Mouse (Mus musculus): Measurements from ENCODE around the gene Hist1h2bh. TPM values are rescaled to one million over a fixed set of nuclear protein-coding genes. Genes with fewer than 3 reads are reported as not detected.

The Hist1h2bh gene
- total RNA-seq, 4 experiments from 2014 or later, result 0.91 to 1.3 (median 1.1) TPM

DNA sequence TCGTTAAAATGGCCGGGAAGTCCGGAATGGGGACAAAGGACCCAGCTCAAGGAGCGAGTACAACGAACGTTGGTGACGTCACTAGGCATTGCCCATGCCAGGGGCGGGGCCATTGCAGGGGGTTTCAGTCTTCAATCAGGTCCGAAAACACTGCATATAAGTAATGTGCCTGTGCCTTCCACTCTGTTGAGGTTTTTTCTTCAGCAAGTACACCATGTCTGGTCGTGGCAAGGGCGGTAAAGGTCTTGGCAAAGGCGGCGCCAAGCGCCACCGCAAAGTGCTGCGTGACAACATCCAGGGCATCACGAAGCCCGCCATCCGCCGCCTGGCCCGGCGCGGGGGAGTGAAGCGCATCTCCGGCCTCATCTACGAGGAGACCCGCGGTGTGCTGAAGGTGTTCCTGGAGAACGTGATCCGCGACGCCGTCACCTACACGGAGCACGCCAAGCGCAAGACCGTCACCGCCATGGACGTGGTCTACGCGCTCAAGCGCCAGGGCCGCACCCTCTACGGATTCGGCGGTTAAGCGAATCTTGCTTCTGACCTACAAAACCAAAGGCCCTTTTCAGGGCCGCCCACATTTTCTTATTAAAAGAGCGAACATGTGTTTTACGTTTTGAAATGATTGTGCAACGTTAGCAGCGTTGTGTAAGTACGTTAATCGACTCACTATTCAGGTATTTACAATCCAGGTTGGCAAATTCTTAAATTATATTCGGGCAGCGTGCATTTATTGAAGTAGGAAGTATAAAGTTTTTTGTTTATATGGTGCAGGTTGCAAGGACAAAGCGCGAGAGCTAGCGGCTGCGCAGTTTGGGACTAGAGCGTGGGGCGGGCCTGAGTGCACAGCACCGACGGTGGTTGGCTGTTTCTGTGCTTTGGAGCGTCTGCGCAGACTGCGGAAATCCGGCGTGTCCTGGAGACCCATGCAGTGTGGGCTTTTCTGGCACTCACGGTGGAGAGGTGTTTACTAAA is 12.0 kb downstream of the Hist1h2bh start, which contains the start of gene Hist1h4h:
Hist1h4h (plus strand) TSS at position 150 of the 975 bp plus-strand sequence.
- peak; percentile 99 for DNase-seq (ENCODE audit: low spot score)

DNA sequence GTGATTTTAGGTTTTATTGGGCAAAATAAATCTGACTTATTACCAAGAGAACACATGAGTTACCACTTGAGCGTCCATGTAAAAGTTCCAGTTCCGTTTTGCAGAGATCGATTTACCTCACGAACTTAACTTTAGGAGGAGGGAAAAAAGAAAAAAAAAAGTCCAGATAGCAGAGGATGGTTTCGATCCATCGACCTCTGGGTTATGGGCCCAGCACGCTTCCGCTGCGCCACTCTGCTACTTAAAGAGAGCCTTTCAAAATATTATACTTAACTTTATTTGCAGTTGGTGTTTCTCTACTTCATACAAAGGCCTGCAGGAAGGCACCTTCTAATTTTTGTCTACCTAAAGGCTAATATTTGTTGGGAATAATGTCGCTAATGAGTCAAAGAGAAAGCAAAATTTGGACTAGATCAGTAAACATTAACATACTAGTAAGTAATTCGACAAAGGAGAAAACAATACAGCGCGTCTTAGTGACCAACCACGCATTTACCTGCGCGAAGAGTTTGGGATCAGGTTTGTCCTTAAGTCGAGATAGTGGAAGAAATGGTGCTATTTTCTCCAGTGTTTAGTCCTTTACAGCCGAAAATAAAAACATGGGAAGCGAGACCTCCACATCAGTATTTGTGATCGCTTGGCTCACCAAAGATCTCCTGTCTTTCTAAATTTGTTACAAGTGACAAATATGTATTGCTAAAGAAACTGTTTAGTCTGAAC is 12.9 kb downstream of the Hist1h2bh start:
- DNase-seq (ENCODE audit: low spot score), result peak; percentile 88

DNA sequence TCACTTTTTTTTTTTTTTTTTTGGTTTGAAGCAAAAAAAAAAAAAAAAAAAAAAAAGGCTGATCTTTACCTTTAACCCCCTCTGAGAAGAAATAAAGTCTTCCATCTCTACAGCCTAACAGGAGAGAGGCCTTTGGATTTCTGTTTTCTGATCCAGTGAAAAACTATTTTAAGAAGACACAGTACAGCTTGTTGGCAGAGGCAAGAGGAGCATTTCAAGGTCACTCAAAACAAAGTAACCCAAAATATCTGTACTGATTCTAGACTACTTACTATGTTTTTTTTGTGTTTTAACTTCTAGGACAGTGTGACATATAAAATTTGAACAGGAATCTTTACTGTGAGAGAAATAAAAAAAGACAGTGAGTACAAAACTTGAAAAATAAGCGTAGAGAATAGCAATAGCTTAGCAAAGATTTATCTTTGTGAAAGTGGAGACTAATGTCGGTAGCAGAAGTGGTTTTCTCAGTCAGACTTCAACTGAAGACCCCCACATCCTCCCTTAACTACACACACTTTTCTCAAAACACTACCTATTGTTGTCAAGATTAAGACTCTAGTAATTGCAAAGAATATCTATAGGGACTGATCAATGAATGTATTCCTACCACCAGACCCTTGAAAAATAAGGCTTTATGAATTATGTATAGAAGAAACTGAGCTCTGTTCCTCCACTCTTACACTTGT is 13.6 kb downstream of the Hist1h2bh start:
- no peak for DNase-seq (ENCODE audit: low spot score)

DNA sequence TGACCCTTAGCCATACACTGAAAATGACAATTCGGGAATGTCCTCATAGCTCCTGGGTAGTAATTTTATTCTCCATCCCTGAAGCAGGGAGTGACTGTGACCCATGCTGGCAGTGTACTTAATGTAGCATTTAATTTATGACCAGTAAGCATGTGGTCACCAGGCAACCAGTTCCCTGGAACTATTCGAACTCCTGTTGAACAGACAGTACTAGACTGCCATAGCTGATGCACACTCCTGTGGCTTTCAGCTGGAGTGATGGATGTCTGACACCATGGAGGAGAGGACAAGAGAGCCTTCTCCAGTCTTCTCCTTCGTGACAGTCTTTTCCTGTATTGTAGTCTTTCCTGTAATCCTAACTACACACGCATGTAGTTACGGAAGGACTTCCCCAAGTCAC is 14.2 kb downstream of the Hist1h2bh start:
- no peak for DNase-seq (ENCODE audit: low spot score)

DNA sequence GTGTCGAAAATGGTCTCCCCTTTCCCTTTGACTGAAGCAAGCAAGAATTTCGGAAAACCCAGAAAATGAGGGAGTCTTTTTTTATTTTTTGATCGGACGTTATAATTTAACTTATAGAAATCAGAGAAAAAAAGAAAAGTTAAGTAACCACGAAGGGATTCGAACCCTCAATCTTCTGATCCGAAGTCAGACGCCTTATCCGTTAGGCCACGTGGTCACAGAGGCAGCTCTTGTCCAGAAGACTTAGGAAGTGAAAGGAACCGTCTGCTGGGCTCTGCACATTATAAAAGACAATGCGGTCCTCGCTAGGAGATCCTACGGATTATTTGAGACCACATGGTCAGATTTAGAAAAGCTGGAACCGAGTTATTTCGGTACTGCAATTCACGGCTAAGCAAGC is 16.9 kb downstream of the Hist1h2bh start:
- peak; percentile 94 for DNase-seq (ENCODE audit: low spot score)

DNA sequence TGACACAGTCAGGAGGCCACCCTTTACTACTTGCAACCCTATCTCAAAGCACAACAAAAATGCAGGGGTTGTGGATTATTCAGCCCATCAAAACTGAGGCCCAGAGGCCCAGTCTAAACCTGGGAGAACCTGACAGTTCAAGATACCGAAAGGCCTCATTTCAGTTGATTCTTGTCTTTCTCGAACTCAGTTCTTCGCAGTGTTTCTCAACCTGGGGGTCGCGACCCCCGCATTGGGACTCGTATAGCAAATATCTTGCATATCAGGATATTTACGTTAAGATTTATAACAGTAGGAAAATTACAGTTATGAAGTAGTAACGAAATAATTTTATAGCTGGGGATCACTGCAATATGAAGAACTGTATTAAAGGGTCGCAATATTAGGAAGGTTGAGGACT is 17.3 kb downstream of the Hist1h2bh start:
- DNase-seq (ENCODE audit: low spot score), result no peak

DNA sequence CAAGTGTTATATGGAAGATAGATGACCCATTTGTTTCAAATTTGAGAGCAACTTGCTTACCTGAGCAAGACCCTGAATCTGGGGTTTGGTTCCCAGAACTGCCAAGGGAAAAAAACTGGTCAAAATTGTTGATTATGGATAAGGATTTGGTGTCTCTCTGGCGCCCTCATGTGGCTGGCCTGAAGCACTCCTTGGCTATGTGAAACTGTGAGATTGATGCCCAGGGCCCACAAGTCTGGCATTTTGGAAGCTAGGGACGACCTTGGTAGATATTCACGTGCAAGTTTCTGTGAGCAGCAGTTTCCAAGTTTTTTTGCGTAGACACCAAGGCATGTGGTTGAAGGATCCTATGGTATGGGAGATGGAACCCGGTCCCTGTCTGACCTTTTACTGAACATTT is 18.5 kb downstream of the Hist1h2bh start:
- DNase-seq (ENCODE audit: low spot score), result peak; percentile 54

DNA sequence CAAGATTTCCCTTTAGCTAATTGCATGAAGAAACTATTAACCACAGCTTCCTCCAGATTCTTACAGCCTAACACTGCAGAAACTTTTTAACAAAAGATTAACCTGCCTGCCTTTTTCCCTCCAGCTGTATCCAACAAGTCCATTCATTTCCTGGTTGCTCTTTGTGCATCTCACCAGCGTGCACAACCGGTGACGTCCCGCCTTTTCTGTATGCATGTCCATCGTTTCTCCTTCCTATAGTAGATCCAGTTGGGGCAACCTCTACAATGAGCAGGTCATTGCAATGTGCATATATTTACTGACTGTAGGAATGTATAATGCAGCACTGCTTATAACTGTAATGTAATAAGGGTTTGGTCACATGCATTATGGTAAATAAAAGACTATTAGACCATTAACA is 19.2 kb downstream of the Hist1h2bh start:
- DNase-seq (ENCODE audit: low spot score), result no peak

DNA sequence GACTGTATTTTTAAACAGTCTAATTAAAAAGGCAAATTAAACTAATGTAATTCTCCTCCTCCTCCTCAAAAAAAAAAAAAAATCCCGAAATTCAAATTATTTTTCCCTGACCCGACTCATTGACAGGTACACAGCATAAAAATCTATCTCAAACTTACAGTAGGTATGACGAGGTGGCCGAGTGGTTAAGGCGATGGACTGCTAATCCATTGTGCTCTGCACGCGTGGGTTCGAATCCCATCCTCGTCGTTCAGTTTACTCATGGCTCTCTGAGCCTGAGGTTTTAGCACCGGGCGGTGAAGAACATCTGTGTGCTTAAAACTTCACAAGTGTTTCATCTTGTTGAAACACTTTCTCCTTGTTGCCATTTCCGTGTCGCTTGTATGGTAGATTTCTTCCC is 21.5 kb downstream of the Hist1h2bh start:
- DNase-seq (ENCODE audit: low spot score), result peak; percentile 84

DNA sequence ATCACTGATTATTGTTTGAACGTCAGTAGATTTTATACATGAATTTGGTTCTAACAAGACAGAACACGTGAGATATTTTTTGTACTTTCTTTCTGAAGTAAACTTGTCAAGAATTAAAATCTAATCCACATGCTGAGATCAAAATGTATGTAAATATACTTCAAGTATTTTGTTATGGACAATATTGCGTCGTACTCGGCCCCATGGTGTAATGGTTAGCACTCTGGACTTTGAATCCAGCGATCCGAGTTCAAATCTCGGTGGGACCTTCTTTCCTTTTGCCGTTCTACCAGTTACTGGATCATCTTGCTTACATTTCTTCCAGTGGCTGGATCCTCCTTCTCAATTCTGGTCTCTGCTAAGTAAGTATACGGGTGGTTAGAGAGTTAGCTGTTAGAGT is 23.8 kb downstream of the Hist1h2bh start:
- DNase-seq (ENCODE audit: low spot score), result peak; percentile 91

DNA sequence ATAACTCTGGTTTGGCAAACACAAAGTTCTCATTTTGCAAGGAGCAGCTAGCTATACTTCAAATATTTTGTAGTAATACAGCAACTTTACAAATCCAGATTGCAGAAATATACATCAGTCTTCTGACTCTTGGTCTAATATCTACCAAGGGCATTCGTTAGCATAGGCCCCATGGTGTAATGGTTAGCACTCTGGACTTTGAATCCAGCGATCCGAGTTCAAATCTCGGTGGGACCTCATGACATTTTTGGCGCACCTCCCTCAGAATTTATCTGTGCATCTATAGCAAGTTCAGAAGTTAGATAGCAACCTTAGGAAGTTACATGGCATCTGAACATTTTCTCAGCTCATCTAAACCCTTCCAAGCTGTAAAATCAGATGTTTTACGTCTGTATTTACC is 24.3 kb downstream of the Hist1h2bh start:
- peak; percentile 91 for DNase-seq (ENCODE audit: low spot score)

DNA sequence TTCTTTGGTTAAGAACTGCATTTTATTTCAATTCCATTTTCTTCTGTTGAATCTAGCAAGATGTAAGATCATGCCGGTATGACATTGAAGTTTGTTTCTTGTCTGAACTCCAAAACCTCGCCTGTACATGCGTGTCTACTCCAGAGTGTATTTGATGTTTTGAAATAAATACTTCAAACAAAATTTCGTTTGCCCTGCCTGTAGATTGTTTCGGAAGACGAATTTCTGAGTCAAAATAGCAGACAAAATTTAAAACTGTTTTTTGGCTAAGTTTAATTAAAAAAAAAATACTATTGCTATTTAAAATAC is 24.9 kb downstream of the Hist1h2bh start:
- DNase-seq (ENCODE audit: low spot score), result no peak

DNA sequence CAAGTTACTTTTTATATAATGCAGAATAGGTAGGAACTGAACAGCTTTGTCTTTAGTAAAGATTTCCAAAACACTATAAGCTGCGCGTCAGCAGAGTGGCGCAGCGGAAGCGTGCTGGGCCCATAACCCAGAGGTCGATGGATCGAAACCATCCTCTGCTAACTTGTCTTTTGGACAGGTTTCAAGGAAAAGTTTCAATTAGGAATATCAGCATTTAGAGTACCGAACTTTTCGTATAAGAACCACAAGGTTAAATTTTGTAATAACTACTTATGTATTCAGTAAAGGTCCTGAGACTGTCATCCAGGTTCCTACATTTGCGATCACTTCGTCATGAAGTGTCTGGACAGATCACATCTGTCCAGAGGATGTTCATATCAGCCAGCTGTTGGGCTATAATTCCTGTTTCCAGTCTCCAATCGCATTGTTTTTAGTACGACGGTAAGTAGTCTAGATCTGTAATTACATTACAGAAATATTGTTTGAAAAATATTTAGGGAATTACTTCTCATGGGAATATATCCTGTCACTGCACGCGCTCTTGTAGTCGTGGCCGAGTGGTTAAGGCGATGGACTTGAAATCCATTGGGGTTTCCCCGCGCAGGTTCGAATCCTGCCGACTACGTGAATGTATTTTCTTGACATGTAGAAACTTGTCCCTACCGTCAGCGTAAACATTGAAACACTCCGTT is 25.4 kb downstream of the Hist1h2bh start:
- DNase-seq (ENCODE audit: low spot score), result peak; percentile 95

DNA sequence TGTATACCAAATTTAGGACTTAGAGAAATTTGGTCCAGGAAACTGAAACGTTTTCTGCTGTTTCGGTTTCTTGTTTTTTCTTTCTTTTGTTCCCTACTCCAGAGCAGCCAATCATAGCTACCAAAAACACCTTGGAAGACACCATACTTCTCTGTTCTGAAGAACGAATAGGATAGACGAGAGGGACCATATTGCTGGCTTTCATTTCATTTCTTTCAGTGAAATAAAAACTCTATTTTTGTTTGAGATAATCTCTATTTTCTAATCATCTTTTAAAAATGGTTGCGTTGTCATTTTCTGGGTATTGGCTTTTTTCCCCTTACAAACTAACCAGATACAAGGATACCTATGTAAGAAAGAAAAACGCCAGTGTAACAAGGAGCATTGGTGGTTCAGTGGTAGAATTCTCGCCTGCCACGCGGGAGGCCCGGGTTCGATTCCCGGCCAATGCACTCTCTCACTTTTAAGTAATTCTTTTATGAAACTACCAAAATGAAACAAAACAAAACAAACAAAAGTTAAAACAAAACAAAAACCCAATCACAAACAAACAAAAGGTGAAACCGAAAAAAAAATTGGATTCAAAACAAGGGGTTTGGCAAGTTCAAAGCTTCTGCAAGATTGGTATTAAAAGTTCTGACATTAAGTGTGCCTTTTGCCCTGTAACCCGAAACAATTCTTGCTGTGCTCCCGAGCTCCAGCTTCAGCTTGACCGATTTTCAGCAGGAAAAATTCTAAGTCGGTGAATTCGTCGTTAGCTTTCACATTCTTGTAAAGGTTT is 26.2 kb downstream of the Hist1h2bh start:
- DNase-seq (ENCODE audit: low spot score), result peak; percentile 84

DNA sequence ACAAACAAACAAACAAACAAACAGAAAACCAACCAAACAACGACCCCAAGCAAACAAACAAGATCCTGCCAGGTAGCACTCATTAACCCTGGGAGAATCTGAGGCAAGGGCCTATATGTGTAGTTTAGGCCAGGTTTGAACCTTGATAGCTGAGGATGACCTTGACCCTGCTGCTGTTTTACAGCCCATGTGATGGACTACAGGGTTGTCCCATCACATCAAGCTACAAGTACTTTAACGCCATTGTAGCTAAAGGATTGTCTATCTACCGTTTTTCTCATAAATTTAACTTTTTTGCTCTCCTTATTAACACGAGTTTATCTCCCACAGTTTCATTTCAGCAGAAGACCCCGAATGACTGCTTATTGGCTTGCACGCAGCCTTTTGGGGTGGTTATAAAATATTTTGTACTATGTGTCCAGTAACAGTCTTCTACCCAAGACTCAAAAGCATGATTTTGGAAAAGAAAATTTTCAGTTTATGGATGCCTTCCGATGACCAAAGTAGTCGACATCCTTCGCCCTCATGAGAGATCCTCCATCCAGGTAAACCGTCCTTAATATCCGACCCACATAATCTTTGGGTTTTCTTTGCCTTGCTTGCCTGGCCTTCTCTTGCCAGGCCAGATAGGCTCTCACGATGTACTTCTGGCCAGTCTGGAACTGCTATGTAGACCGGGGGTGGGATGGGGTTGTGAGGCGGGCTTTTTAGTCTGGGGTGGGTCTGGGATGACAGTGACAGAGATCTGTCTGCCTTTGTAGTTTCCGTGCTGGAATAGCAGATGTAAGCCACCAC is 27.2 kb downstream of the Hist1h2bh start:
- no peak for DNase-seq (ENCODE audit: low spot score)

DNA sequence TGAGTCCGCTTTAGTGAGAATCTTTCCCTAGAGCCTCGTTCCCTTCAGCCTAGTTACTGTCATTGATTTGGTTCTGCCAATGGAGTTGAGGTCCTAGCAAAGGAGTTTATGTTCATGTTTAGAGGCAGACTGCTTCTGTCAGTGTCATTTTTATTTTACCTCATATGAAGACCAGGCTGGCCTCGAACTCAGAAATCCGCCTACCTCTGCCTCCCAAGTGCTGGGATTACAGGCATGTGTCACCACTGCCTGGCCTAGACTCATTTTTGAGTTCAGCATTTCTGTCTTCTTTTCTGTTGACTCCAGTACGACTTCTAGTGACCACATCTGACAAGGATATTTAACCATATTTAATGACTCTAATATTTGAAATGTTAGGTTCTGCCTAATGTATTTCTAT is 27.9 kb downstream of the Hist1h2bh start:
- no peak for DNase-seq (ENCODE audit: low spot score)

DNA sequence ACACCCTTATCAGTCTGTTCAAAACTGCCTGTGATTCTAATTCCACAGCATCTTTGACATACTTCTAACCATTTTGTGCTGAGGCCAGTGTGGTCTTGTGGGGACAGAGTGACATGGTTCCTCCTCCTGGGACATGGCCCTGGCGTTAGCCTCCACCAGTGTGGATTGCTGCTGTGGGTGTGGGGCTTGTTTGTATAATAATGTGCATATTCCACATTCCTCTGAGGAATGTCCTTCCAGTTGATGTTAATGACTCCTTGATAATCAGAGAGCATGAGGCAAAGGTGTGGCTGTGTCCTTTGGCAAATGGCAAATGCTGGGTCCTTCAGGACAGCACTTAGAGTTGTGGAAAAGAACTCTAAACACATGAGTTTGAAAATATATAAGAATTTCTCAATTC is 29.7 kb downstream of the Hist1h2bh start:
- no peak for DNase-seq (ENCODE audit: low spot score)

DNA sequence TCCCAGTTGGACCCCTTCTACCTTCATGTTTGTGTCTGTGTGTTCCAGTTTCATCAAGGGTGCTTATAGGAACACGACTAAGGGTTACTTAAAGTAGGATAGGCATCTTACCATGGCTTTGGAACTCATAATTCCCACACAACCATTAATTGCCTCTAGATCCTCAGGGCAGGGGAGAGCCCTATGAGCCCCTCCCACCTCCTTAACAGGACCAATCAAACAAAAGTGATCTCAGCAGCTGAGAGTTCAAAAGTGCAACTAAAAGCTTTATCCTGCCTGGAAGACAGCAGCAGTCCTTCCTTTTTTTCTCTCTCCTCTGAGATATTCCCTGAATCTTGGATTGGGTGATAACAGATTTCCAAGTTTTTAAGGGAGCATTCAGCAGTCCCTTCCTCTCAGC is 33.1 kb downstream of the Hist1h2bh start:
- DNase-seq (ENCODE audit: low spot score), result no peak

DNA sequence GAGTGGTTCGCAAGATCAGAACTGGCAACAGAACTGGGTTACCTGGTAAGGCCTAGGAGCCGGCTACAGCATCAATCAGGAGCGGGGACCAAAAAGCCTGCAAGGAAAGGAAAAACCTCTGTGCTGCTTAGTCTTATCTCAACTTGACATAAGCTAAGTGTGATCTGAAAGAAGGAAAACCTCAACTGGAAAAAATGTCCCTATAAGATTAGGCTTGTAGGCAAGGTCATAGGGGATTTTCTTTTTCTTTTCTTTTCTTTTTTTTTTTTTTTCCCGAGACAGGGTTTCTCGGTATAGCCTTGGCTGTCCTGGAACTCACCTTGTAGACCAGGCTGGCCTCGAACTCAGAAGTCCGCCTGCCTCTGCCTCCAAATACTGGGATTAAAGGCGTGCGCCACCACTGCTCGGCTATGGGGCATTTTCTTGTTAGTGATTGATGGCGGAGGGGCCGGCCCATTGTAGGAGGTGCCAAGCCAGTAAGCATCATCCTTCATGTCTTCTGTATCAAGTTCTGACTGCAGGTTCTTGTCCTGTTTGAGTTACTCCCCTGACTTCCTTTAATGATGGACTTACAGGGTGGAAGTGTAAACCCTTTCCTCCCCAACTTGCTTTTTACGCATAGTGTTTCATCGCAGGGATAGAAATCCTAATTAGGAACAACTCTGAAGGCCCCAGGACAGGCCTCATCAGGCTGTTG is 36.2 kb downstream of the Hist1h2bh start:
- no peak for DNase-seq (ENCODE audit: low spot score)

Data from heart, adult 8-10 months (tissue).